Mouse (Mus musculus): ENCODE measurements at regions not wholly inside any gene's neighbourhood (a gene's known extent, or its start where the extent isn't known, plus 50 kb on each side); places are given as distances from the start of the nearest gene placed in this dataset.

DNA sequence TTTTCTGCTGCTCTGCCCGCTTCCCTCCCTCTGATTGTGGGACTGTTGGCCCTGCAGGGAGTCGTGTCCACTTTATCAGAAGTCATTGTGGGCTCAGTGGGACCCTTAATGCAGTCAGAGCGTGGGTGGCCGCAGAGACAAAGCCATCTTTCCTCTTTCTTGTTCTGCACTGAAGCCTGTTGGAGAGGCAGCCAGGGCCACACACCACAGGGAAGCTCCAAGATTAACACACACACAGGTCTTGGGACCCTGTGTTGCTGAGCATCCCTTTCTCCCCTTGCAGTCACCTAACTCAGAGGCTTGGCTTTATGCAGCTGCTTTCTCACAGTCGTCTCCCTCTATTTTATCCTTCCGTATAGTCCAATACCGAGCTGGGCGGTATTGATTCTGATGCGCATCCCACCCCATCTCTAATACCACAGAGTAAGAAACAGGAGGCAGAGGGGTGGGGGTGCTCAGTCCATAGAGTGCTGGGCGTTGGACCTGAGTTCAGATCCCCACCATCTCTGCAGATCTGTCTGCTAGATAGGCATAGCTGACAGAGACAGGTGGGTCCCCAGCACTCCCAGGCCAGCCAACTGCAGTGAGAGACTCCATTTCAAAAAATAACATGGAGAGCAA is 63.4 kb upstream of the Atp1a1 start:
- Histone ChIP-seq H3K4me3 (ENCODE audit: control insufficient read depth in 1 of 2, insufficient read depth in 1 of 2, low read depth in 2 of 2, low read length in 2 of 2) (no peak overlapping the region), H3K9ac (ENCODE audit: control insufficient read depth, low read depth, low read length, poor library complexity, severe bottlenecking) (no peak overlapping the region), H3K27ac (ENCODE audit: control insufficient read depth, low read depth, low read length) (no peak overlapping the region), H3K27me3 (ENCODE audit: control insufficient read depth in 1 of 2, insufficient read depth in 2 of 2, low read length in 2 of 2) (no peaks in the 10 kb centered on the region), H3K4me1 (ENCODE audit: control insufficient read depth in 1 of 2, insufficient read depth in 2 of 2, low read length in 2 of 2) (no peaks in the 10 kb centered on the region), H3K36me3 (ENCODE audit: control insufficient read depth in 1 of 2, insufficient read depth in 2 of 2, low read length in 2 of 2) (no peaks in the 10 kb centered on the region), H3K79me2 (ENCODE audit: control insufficient read depth, insufficient read depth, low read length, poor library complexity) (no peaks in the 10 kb centered on the region), H3K9me3 (replicated peaks; ENCODE audit: insufficient read depth, low read length) (no peaks in the 10 kb centered on the region)
- no peak for DNase-seq (ENCODE audit: low read depth, low spot score)
- TF ChIP-seq TBP (IDR thresholded peaks at IDR 0.05; ENCODE audit: low read depth, low read length): no peak
- no peak for TF ChIP-seq CHD1 (IDR thresholded peaks at IDR 0.05; ENCODE audit: low read depth, low read length)
- no peak for TF ChIP-seq HCFC1 (IDR thresholded peaks at IDR 0.05; ENCODE audit: low read depth, low read length)
- no peak for TF ChIP-seq POLR2AphosphoS5 (IDR thresholded peaks at IDR 0.05; ENCODE audit: borderline replicate concordance, low read depth, low read length)
- TF ChIP-seq CHD2 (IDR thresholded peaks at IDR 0.05; ENCODE audit: low read length): no peak
- no peak for TF ChIP-seq ZNF384 (IDR thresholded peaks at IDR 0.05; ENCODE audit: low read depth, low read length)
- TF ChIP-seq MYC (IDR thresholded peaks at IDR 0.05; ENCODE audit: low read depth, low read length): no peak
- no peak for TF ChIP-seq NRF1 (IDR thresholded peaks at IDR 0.05; ENCODE audit: insufficient read depth, low read depth, low read length, poor library complexity, severe bottlenecking)
- TF ChIP-seq USF1 (IDR thresholded peaks at IDR 0.05; ENCODE audit: low read depth, low read length): no peak
- TF ChIP-seq SIN3A (IDR thresholded peaks at IDR 0.05; ENCODE audit: low read length): no peak
- TF ChIP-seq ELF1 (IDR thresholded peaks at IDR 0.05; ENCODE audit: low read depth, low read length): no peak
- no peak for TF ChIP-seq ETS1 (IDR thresholded peaks at IDR 0.05; ENCODE audit: low read depth, low read length)
- TF ChIP-seq KAT2A (conservative IDR thresholded peaks at IDR 0.05; ENCODE audit: low read depth, low read length): no peak
- TF ChIP-seq RAD21 (IDR thresholded peaks at IDR 0.05; ENCODE audit: low read depth, low read length): no peak
- TF ChIP-seq CTCF (IDR thresholded peaks at IDR 0.05 in 2 of 3, conservative IDR thresholded peaks at IDR 0.05 in 1 of 3; ENCODE audit: control insufficient read depth in 1 of 3, insufficient read depth in 1 of 3, low read depth in 2 of 3, low read length in 3 of 3, poor library complexity in 1 of 3, severe bottlenecking in 1 of 3): no peak

DNA sequence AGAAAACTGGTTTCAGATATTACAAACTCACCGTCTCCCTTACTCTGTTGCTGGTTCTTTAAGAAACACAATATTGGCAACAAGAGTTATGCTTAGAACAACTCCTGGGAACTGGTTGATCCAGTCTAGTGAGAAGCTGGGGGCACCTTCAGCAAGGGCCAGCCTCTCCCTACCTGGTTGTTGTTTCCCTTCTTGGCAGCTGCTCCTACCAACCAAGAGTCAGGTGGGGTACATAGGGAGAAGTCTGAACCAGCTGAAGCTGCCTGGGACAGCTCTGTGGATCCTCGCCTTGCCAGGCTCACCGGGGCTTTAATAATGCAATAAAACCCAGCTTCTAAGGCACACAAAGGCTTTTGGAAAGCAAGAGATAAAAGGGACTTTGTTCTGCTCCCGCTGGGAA is 62.7 kb upstream of the Atp1a1 start:
- H3K9ac ChIP-seq (ENCODE audit: control insufficient read depth, low read depth, low read length, poor library complexity, severe bottlenecking): no peak overlapping the region
- no peaks in the 10 kb centered on the region for H3K79me2 ChIP-seq (ENCODE audit: control insufficient read depth, insufficient read depth, low read length, poor library complexity)
- H3K9me3 ChIP-seq (replicated peaks; ENCODE audit: insufficient read depth, low read length): no peaks in the 10 kb centered on the region
- no peaks in the 10 kb centered on the region for H3K4me1 ChIP-seq (ENCODE audit: control insufficient read depth in 1 of 2, insufficient read depth in 2 of 2, low read length in 2 of 2)
- DNase-seq (ENCODE audit: low read depth, low spot score): no peak
- H3K27me3 ChIP-seq (ENCODE audit: control insufficient read depth in 1 of 2, insufficient read depth in 2 of 2, low read length in 2 of 2): no peaks in the 10 kb centered on the region
- no peaks in the 10 kb centered on the region for H3K36me3 ChIP-seq (ENCODE audit: control insufficient read depth in 1 of 2, insufficient read depth in 2 of 2, low read length in 2 of 2)
- TF ChIP-seq JUND (IDR thresholded peaks at IDR 0.05; ENCODE audit: low read depth, low read length) (no peak), MYC (IDR thresholded peaks at IDR 0.05; ENCODE audit: low read depth, low read length) (no peak), CHD2 (IDR thresholded peaks at IDR 0.05; ENCODE audit: low read length) (no peak), KAT2A (conservative IDR thresholded peaks at IDR 0.05; ENCODE audit: low read depth, low read length) (no peak), POLR2A (IDR thresholded peaks at IDR 0.05; ENCODE audit: control insufficient read depth in 1 of 2, insufficient read depth in 1 of 2, low read depth in 1 of 2, low read length in 2 of 2, poor library complexity in 1 of 2) (no peak), NELFE (IDR thresholded peaks at IDR 0.05; ENCODE audit: low read depth, low read length) (no peak), MAZ (IDR thresholded peaks at IDR 0.05; ENCODE audit: low read depth, low read length) (no peak), RCOR1 (IDR thresholded peaks at IDR 0.05; ENCODE audit: low read depth, low read length) (no peak), UBTF (IDR thresholded peaks at IDR 0.05; ENCODE audit: borderline replicate concordance, insufficient read depth, low read depth, low read length) (no peak), HCFC1 (IDR thresholded peaks at IDR 0.05; ENCODE audit: low read depth, low read length) (no peak), ZMIZ1 (IDR thresholded peaks at IDR 0.05; ENCODE audit: low read depth, low read length) (no peak), NRF1 (IDR thresholded peaks at IDR 0.05; ENCODE audit: insufficient read depth, low read depth, low read length, poor library complexity, severe bottlenecking) (no peak), USF1 (IDR thresholded peaks at IDR 0.05; ENCODE audit: low read depth, low read length) (no peak), USF2 (IDR thresholded peaks at IDR 0.05; ENCODE audit: borderline replicate concordance in 1 of 2, insufficient read depth in 1 of 2, low read depth in 1 of 2, low read length in 2 of 2) (no peak), MXI1 (IDR thresholded peaks at IDR 0.05; ENCODE audit: low read depth, low read length) (no peak), POLR2AphosphoS5 (IDR thresholded peaks at IDR 0.05; ENCODE audit: borderline replicate concordance, low read depth, low read length) (no peak)
- no peak overlapping the region for H3K27ac ChIP-seq (ENCODE audit: control insufficient read depth, low read depth, low read length)
- no peak overlapping the region for H3K4me3 ChIP-seq (ENCODE audit: control insufficient read depth in 1 of 2, insufficient read depth in 1 of 2, low read depth in 2 of 2, low read length in 2 of 2)

All from MEL (cell line).